Mouse (Mus musculus) spleen, adult 2 months (tissue): ENCODE results near the gene Ric1.

Experiments
- CTCF ChIP-seq: fragments of 200-500 bp; IDR thresholded peaks from 2 replicates; pipeline ENCODE4 v1.5.1; 2011; ENCODE audit warnings: mild to moderate bottlenecking, inconsistent platforms; ENCODE audit not compliant: insufficient read depth, insufficient read length, insufficient replicate concordance; ENCODE audit errors: extremely low read depth
- POLR2A ChIP-seq: fragments of 200-500 bp; IDR thresholded peaks from 2 replicates; pipeline ENCODE4 v1.6.1; 2011; ENCODE audit warnings: low read depth, low read length, inconsistent platforms

- TF ChIP-seq CTCF: no peak
- no peak for TF ChIP-seq POLR2A
These were observed 11.9 kb downstream of the Ric1 start for GRCm38 (mm10) chr19:29534030-29534429.
